Mouse (Mus musculus): Measurements from ENCODE around the gene Sirt4.

- no peak for TF ChIP-seq CTCF (conservative IDR thresholded peaks at IDR 0.05; ENCODE audit: low read length)
- TF ChIP-seq NANOG (IDR thresholded peaks at IDR 0.05; ENCODE audit: borderline replicate concordance, low read length) = no peak
These were observed 24.3 kb upstream of the Sirt4 start for GRCm38 (mm10) chr5:115508859-115509147.
